Mouse (Mus musculus) heart, postnatal 0 days (tissue): ENCODE measurements at regions not wholly inside any gene's neighbourhood (a gene's known extent, or its start where the extent isn't known, plus 50 kb on each side); places are given as distances from the start of the nearest gene placed in this dataset.

Experiments
- CTCF ChIP-seq: IDR thresholded peaks from 2 replicates; pipeline ENCODE4 v1.5.1; 2016; ENCODE audit warnings: antibody characterized with exemption, control low read depth, low read depth
- EP300 ChIP-seq: IDR thresholded peaks from 2 replicates; pipeline ENCODE4 v1.6.1; 2016; ENCODE audit warnings: antibody characterized with exemption, low read depth

DNA sequence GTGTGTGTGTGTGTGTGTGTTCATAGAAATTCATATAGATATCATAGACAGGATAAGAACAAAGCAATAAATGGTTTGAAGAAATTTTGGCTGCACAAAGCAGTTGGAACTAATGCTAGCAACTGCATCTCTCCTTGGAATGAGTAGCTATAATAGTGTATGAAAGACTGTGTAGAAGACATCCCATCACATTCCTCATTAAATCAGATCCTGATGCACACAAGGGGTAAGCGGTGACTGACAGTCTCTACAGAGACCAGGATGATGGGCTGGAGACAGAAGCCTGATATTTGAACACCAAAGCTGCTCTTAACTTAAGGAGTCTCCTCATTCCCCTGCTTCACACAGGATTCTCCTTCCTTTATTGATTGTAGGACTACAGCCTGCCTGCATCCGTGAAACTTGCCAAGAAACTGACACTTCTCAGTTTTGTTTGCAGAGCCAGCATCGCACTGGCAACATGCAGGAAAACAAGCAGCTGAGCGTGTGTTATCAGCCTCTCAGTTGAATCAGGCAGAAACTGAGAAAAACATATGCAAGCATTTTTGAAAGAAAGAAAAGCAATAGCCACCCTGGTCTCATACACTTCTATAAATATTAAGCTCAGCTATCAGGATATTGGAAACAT is 271.1 kb downstream of the Xpnpep1 start:
- TF ChIP-seq CTCF, result no peak
- no peak for TF ChIP-seq EP300
